Mouse (Mus musculus) CH12.LX (cell line): ENCODE measurements around the gene Dgkg. TPM values are rescaled to one million over a fixed set of nuclear protein-coding genes. Genes with fewer than 3 reads are reported as not detected.
A peak's percentile ranks its signal among the peaks of the same experiment; 100 is the strongest.

Source experiments
- DNase-seq: peaks from one replicate; pipeline ENCODE4 v3.0.0-alpha.2; 2013; ENCODE audit errors: extremely low read depth
- H3K27ac ChIP-seq: 2 replicates; pipeline ENCODE4 v1.5.1; 2012; ENCODE audit warnings: low read depth, mild to moderate bottlenecking, control low read depth, moderate library complexity; ENCODE audit not compliant: insufficient read depth
- H3K27me3 ChIP-seq: replicated peaks from 2 replicates; pipeline ENCODE3; 2012; ENCODE audit warnings: inconsistent platforms
- H3K36me3 ChIP-seq, 2 experiments: replicated peaks in 1 of 2; 2 replicates each; pipeline versions ENCODE3 to v1.6.1; 2012; ENCODE audit warnings: inconsistent platforms in 1 of 2, low read length in 1 of 2, mild to moderate bottlenecking in 1 of 2, mixed read lengths in 1 of 2, moderate library complexity in 1 of 2; ENCODE audit not compliant: control insufficient read depth in 1 of 2, insufficient read depth in 1 of 2
- H3K4me1 ChIP-seq, 2 experiments: 2 replicates each; pipeline ENCODE4 v1.6.1; 2012; ENCODE audit warnings: inconsistent platforms in 1 of 2, moderate library complexity in 1 of 2; ENCODE audit not compliant: insufficient read depth in 2 of 2, control insufficient read depth in 1 of 2
- H3K4me2 ChIP-seq: 2 replicates; pipeline ENCODE4 v1.6.1; 2012; ENCODE audit warnings: low read depth, mild to moderate bottlenecking, control low read depth; ENCODE audit not compliant: poor library complexity, insufficient read depth, severe bottlenecking
- H3K4me3 ChIP-seq, 3 experiments: fragments of 150-350 bp in 1 of 3; sonication (generic) in 1 of 3; replicated peaks in 1 of 3; 2 replicates each; pipeline versions ENCODE3 to v1.5.1; 2011 to 2012; ENCODE audit warnings: low read depth in 2 of 3, low read length in 2 of 3, mild to moderate bottlenecking in 2 of 3, moderate library complexity in 2 of 3, control low read depth in 1 of 3, improper control_type of control experiment in 1 of 3, inconsistent platforms in 1 of 3, mixed read lengths in 1 of 3; ENCODE audit not compliant: poor library complexity in 1 of 3
- H3K79me2 ChIP-seq: replicated peaks from 2 replicates; pipeline ENCODE4 v1.6.1; 2012; ENCODE audit warnings: mild to moderate bottlenecking, moderate library complexity; ENCODE audit not compliant: control insufficient read depth, poor library complexity, insufficient read depth, severe bottlenecking; ENCODE audit errors: extremely low read depth
- H3K9ac ChIP-seq: 2 replicates; pipeline ENCODE4 v1.6.1; 2012; ENCODE audit warnings: low read depth, mild to moderate bottlenecking, control low read depth, moderate library complexity; ENCODE audit not compliant: insufficient read depth
- H3K9me3 ChIP-seq: replicated peaks from 2 replicates; pipeline ENCODE3; 2012; ENCODE audit warnings: low read length, inconsistent platforms, mixed read lengths
- BHLHE40 ChIP-seq: IDR thresholded peaks from 2 replicates; pipeline ENCODE4 v1.6.1; 2011; ENCODE audit warnings: mild to moderate bottlenecking, low read depth, low read length, improper control_type of control experiment
- CHD2 ChIP-seq: IDR thresholded peaks from 2 replicates; pipeline ENCODE4 v1.6.1; 2011; ENCODE audit warnings: low read length, improper control_type of control experiment
- CTCF ChIP-seq, 2 experiments: IDR thresholded peaks in 1 of 2; conservative IDR thresholded peaks in 1 of 2; 2 replicates each; pipeline ENCODE4 v1.5.1; 2011 to 2012; ENCODE audit warnings: low read depth in 2 of 2, low read length in 2 of 2, improper control_type of control experiment in 1 of 2, inconsistent platforms in 1 of 2, mild to moderate bottlenecking in 1 of 2, moderate library complexity in 1 of 2
- E2F4 ChIP-seq: IDR thresholded peaks from 2 replicates; pipeline ENCODE4 v1.6.1; 2011; ENCODE audit warnings: low read depth, low read length, improper control_type of control experiment; ENCODE audit not compliant: insufficient replicate concordance
- ELF1 ChIP-seq: IDR thresholded peaks from 2 replicates; pipeline ENCODE4 v1.6.1; 2014; ENCODE audit warnings: low read depth, mild to moderate bottlenecking, inconsistent platforms, low read length, improper control_type of control experiment
- EP300 ChIP-seq: IDR thresholded peaks from 2 replicates; pipeline ENCODE4 v1.6.1; 2011; ENCODE audit warnings: low read length, improper control_type of control experiment
- ETS1 ChIP-seq: conservative IDR thresholded peaks from 2 replicates; pipeline ENCODE4 v1.6.1; 2012; ENCODE audit warnings: low read depth, mild to moderate bottlenecking, inconsistent platforms, low read length, improper control_type of control experiment, moderate library complexity
- GABPA ChIP-seq: IDR thresholded peaks from 2 replicates; pipeline ENCODE4 v1.6.1; 2012; ENCODE audit warnings: low read depth, low read length, improper control_type of control experiment, inconsistent platforms; ENCODE audit not compliant: insufficient replicate concordance
- HCFC1 ChIP-seq: IDR thresholded peaks from 2 replicates; pipeline ENCODE4 v1.6.1; 2012; ENCODE audit warnings: low read depth, mild to moderate bottlenecking, inconsistent platforms, low read length, improper control_type of control experiment
- IRF4 ChIP-seq: IDR thresholded peaks from 2 replicates; pipeline ENCODE4 v1.6.1; 2014; ENCODE audit warnings: low read depth, mild to moderate bottlenecking, inconsistent platforms, low read length, improper control_type of control experiment
- JUN ChIP-seq: IDR thresholded peaks from 2 replicates; pipeline ENCODE4 v1.6.1; 2011; ENCODE audit warnings: low read depth, mild to moderate bottlenecking, low read length, improper control_type of control experiment, moderate library complexity; ENCODE audit not compliant: insufficient read depth
- JUND ChIP-seq: conservative IDR thresholded peaks from 2 replicates; pipeline ENCODE4 v1.6.1; 2011; ENCODE audit warnings: low read depth, low read length, improper control_type of control experiment
- KAT2A ChIP-seq: IDR thresholded peaks from 2 replicates; pipeline ENCODE4 v1.6.1; 2012; ENCODE audit warnings: low read length, improper control_type of control experiment, inconsistent platforms; ENCODE audit not compliant: insufficient replicate concordance
- MAFK ChIP-seq: IDR thresholded peaks from 2 replicates; pipeline ENCODE4 v1.6.1; 2011; ENCODE audit warnings: low read length, improper control_type of control experiment; ENCODE audit not compliant: insufficient replicate concordance
- MAX ChIP-seq: IDR thresholded peaks from 2 replicates; pipeline ENCODE4 v1.6.1; 2011; ENCODE audit warnings: low read length, improper control_type of control experiment
- MAZ ChIP-seq: IDR thresholded peaks from 2 replicates; pipeline ENCODE4 v1.6.1; 2012; ENCODE audit warnings: low read depth, mild to moderate bottlenecking, inconsistent platforms, low read length, improper control_type of control experiment, moderate library complexity
- MEF2A ChIP-seq: IDR thresholded peaks from 2 replicates; pipeline ENCODE4 v1.6.1; 2014; ENCODE audit warnings: low read depth, mild to moderate bottlenecking, inconsistent platforms, low read length, improper control_type of control experiment, borderline replicate concordance
- MXI1 ChIP-seq: IDR thresholded peaks from 2 replicates; pipeline ENCODE4 v1.6.1; 2011; ENCODE audit warnings: mild to moderate bottlenecking, low read depth, low read length, improper control_type of control experiment
- MYC ChIP-seq: IDR thresholded peaks from 2 replicates; pipeline ENCODE4 v1.6.1; 2011; ENCODE audit warnings: low read depth, mild to moderate bottlenecking, improper control_type of control experiment, low read length
- NELFE ChIP-seq: IDR thresholded peaks from 2 replicates; pipeline ENCODE4 v1.6.1; 2011; ENCODE audit warnings: low read depth, low read length, improper control_type of control experiment
- NRF1 ChIP-seq: IDR thresholded peaks from 2 replicates; pipeline ENCODE4 v1.6.1; 2014; ENCODE audit warnings: low read depth, mild to moderate bottlenecking, inconsistent platforms, low read length, improper control_type of control experiment, moderate library complexity
- PAX5 ChIP-seq: IDR thresholded peaks from 2 replicates; pipeline ENCODE4 v1.6.1; 2012; ENCODE audit warnings: low read length, inconsistent platforms, mixed read lengths
- POLR2A ChIP-seq: IDR thresholded peaks from 2 replicates; pipeline ENCODE4 v1.6.1; 2011; ENCODE audit warnings: low read depth, mild to moderate bottlenecking, improper control_type of control experiment, low read length
- POLR2AphosphoS2 ChIP-seq: IDR thresholded peaks from 2 replicates; pipeline ENCODE4 v1.6.1; 2011; ENCODE audit warnings: low read depth, low read length, improper control_type of control experiment
- RAD21 ChIP-seq: IDR thresholded peaks from 2 replicates; pipeline ENCODE4 v1.6.1; 2011; ENCODE audit warnings: low read depth, mild to moderate bottlenecking, low read length, improper control_type of control experiment, moderate library complexity
- RCOR1 ChIP-seq: conservative IDR thresholded peaks from 2 replicates; pipeline ENCODE4 v1.6.1; 2012; ENCODE audit warnings: low read depth, mild to moderate bottlenecking, inconsistent platforms, low read length, improper control_type of control experiment
- SIN3A ChIP-seq: IDR thresholded peaks from 2 replicates; pipeline ENCODE4 v1.6.1; 2012; ENCODE audit warnings: low read length, improper control_type of control experiment, inconsistent platforms
- SMC3 ChIP-seq: IDR thresholded peaks from 2 replicates; pipeline ENCODE4 v1.6.1; 2011; ENCODE audit warnings: low read depth, low read length, improper control_type of control experiment
- TBP ChIP-seq: conservative IDR thresholded peaks from 2 replicates; pipeline ENCODE4 v1.6.1; 2011; ENCODE audit warnings: low read depth, low read length, improper control_type of control experiment
- TCF12 ChIP-seq: IDR thresholded peaks from 2 replicates; pipeline ENCODE4 v1.6.1; 2014; ENCODE audit warnings: low read depth, mild to moderate bottlenecking, inconsistent platforms, low read length, improper control_type of control experiment
- UBTF ChIP-seq: IDR thresholded peaks from 2 replicates; pipeline ENCODE4 v1.6.1; 2012; ENCODE audit warnings: low read depth, mild to moderate bottlenecking, inconsistent platforms, low read length, improper control_type of control experiment, moderate library complexity
- USF1 ChIP-seq: IDR thresholded peaks from 2 replicates; pipeline ENCODE4 v1.6.1; 2014; ENCODE audit warnings: low read depth, mild to moderate bottlenecking, inconsistent platforms, low read length, improper control_type of control experiment
- USF2 ChIP-seq: conservative IDR thresholded peaks from 2 replicates; pipeline ENCODE4 v1.6.1; 2011; ENCODE audit warnings: low read depth, low read length, improper control_type of control experiment
- ZC3H11A ChIP-seq: IDR thresholded peaks from 2 replicates; pipeline ENCODE4 v1.6.1; 2012; ENCODE audit warnings: low read depth, mild to moderate bottlenecking, inconsistent platforms, low read length, improper control_type of control experiment
- ZKSCAN1 ChIP-seq: IDR thresholded peaks from 2 replicates; pipeline ENCODE4 v1.6.1; 2012; ENCODE audit warnings: low read depth, inconsistent platforms, low read length, improper control_type of control experiment, borderline replicate concordance
- ZMIZ1 ChIP-seq: IDR thresholded peaks from 2 replicates; pipeline ENCODE4 v1.6.1; 2012; ENCODE audit warnings: low read depth, mild to moderate bottlenecking, inconsistent platforms, low read length, improper control_type of control experiment
- ZNF384 ChIP-seq: IDR thresholded peaks from 2 replicates; pipeline ENCODE4 v1.6.1; 2012; ENCODE audit warnings: low read depth, low read length, improper control_type of control experiment, inconsistent platforms
- dilution Hi-C: fragments of 300-500 bp; cut with MboI; formaldehyde crosslinking; loops from 2 replicates; pipeline ENCODE4 v1.14.3; 2020; ENCODE audit warnings: low sequenced_read_pairs; ENCODE audit not compliant: extremely low pct_unique_long_range_greater_than_20kb, extremely low pct_ligation_motif_present
- in situ Hi-C: fragments of 300-500 bp; cut with MboI; formaldehyde crosslinking; loops from 3 replicates; pipeline ENCODE4 v1.14.3; 2019; ENCODE audit warnings: low sequenced_read_pairs, low pct_ligation_motif_present, low pct_unique_long_range_greater_than_20kb, mixed read lengths
- polyA plus RNA-seq: library from polyadenylated mRNA; unstranded; fragments of >175 nt; gene quantifications from 2 replicates; pipeline ENCODE4 v1.2.1, GENCODE M21; 2012; ENCODE audit warnings: low read depth; ENCODE audit not compliant: insufficient read length
- total RNA-seq, 2 experiments: library from RNA; depleted of rRNA; stranded (reverse); fragments of 300-350 nt in 1 of 2; fragments of >200 nt in 1 of 2; gene quantifications; 2 replicates each; pipeline ENCODE4 v1.2.3; 2012 to 2014

The Dgkg gene
- total and polyA plus RNA-seq, 3 experiments, result 2.0 to 9.2 (median 3.0) TPM

DNA sequence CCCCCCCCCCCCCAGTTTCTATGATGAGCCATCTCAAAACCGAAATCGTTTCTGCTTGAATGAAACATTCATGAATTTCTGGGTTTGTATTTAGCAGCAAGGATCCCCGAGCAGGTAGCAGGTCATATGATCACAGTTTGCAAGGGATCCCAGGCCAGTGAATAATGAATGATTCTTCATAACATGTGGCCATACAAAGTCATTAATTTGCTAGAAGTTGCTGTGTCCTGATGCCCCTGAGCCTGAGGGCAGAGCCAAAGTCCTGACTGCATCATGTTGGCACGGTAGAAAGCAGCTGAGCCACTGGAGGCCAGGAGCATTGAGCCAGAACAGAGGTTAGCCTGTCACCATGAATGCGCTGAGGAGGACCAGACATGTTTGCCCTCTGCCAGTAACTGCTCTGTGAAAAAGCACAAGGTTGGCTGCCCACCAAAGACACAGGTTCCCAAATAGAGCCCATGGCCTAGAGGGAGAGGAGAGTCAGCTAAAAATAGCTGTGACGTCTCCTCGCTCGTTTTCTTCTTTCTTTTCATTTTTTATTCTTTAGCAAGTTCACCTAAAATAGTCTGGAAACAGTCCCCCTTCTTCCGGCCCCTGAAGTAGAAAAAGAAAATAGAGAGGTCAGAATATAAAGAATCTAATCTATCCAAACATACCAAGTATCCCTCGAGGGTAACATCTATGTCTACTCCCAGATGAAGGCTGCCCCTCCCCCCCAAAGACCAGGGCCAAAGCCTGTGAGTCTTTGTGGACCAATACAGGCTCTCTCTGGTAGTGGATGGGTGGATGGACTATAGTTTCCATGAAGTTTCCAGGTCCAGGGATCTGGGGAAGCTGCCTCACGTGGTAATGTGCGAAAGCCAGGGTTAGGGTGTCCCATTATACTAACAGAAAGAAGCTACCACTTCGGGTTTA is 42.1 kb upstream of the Dgkg start:
- Histone ChIP-seq H3K79me2 (no peaks in the 10 kb centered on the region), H3K9ac (peak overlapping the region; percentile 14; the same call in 1 of the 2 replicates), H3K9me3 (no peaks in the 10 kb centered on the region), H3K27me3 (no peaks in the 10 kb centered on the region), H3K27ac (peak overlapping the region; percentile 49), H3K4me1 (peaks cover 18 to 29% of the 10 kb centered on the region in 2 experiments), H3K4me3 (no peak overlapping the region), H3K4me2 (peak overlapping the region; percentile 65), H3K36me3 (no peaks in the 10 kb centered on the region)
- peak; percentile 82 for DNase-seq
- in situ Hi-C loops (loop anchor here (10.0 kb wide), 1 partner anchor 384 kb away; no protein-coding TSS in a partner anchor), dilution Hi-C loops (no loop called here)
- no peak for TF ChIP-seq POLR2AphosphoS2
- peak; percentile 47; the same call in 1 of the 2 replicates for TF ChIP-seq ZMIZ1
- no peak for TF ChIP-seq ZC3H11A
- peak; percentile 94; the same call in 1 of the 2 replicates for TF ChIP-seq MAZ
- no peak; the same call in 1 of the 2 replicates for TF ChIP-seq MXI1
- no peak for TF ChIP-seq KAT2A
- no peak for TF ChIP-seq GABPA
- peak; percentile 71 for TF ChIP-seq EP300
- peak; percentile 72 for TF ChIP-seq MYC
- no peak for TF ChIP-seq PAX5
- peak; percentile 80; the same call in 1 of the 2 replicates for TF ChIP-seq TCF12
- peak; percentile 51; the same call in 1 of the 2 replicates for TF ChIP-seq MAFK
- TF ChIP-seq HCFC1, result peak; percentile 41; the same call in 1 of the 2 replicates
- TF ChIP-seq SIN3A, result peak; percentile 81; the same call in 1 of the 2 replicates
- no peak for TF ChIP-seq E2F4
- peak; percentile 87 for TF ChIP-seq CHD2
- peak; percentile 90 for TF ChIP-seq ETS1
- TF ChIP-seq MAX, result peak; percentile 80; the same call in 1 of the 2 replicates
- TF ChIP-seq NELFE, result peak; percentile 53; the same call in 1 of the 2 replicates
- peak; percentile 65 for TF ChIP-seq JUN
- TF ChIP-seq RCOR1, result peak; percentile 84; the same call in 1 of the 2 replicates
- TF ChIP-seq MEF2A, result peak; percentile 74; the same call in 1 of the 2 replicates
- TF ChIP-seq CTCF (conservative IDR thresholded peaks at IDR 0.05 in 1 of 2, IDR thresholded peaks at IDR 0.05 in 1 of 2; ENCODE audit: low read depth in 2 of 2, low read length in 2 of 2), result no peak
- TF ChIP-seq USF1, result peak; percentile 65
- TF ChIP-seq IRF4, result peak; percentile 96
- no peak; the same call in 1 of the 2 replicates for TF ChIP-seq NRF1
- 0 out of 2 replicates have a peak, but pooled peaks have one; percentile 13 for TF ChIP-seq TBP
- TF ChIP-seq ZKSCAN1, result no peak
- TF ChIP-seq BHLHE40, result peak; percentile 70
- no peak; the same call in 1 of the 2 replicates for TF ChIP-seq POLR2A
- TF ChIP-seq ELF1, result no peak
- peak; percentile 40 for TF ChIP-seq USF2
- peak; percentile 75 for TF ChIP-seq JUND
- TF ChIP-seq RAD21, result no peak; the same call in 1 of the 2 replicates
- peak; percentile 15; the same call in 1 of the 2 replicates for TF ChIP-seq SMC3
- no peak for TF ChIP-seq UBTF
- peak; percentile 22; the same call in 1 of the 2 replicates for TF ChIP-seq ZNF384
